Mouse (Mus musculus): ENCODE data around the gene Ap3b2.

Ap3b2 gene

GRCm38 (mm10) chr7:81476833-81477232, 16.9 kb downstream of the Ap3b2 start:
- DNase-seq (ENCODE audit: low read depth, low spot score) = no peak

- no peak for DNase-seq (ENCODE audit: low read depth, low spot score)
These were observed 18.5 kb downstream of the Ap3b2 start for GRCm38 (mm10) chr7:81475221-81475620.

- DNase-seq (ENCODE audit: low read depth, low spot score) = peak; percentile 46
These were observed 28.7 kb downstream of the Ap3b2 start for GRCm38 (mm10) chr7:81464906-81465450.

- DNase-seq (ENCODE audit: low read depth, low spot score) = peak; percentile 66
These were observed 29.6 kb downstream of the Ap3b2 start for GRCm38 (mm10) chr7:81464116-81464515.

GRCm38 (mm10) chr7:81462815-81463214, 30.9 kb downstream of the Ap3b2 start:
- no peak for DNase-seq (ENCODE audit: low read depth, low spot score)

GRCm38 (mm10) chr7:81455155-81455651, 38.5 kb downstream of the Ap3b2 start, which contains the start of gene Cpeb1:
TSS of gene Cpeb1 (minus strand) at chr7:81455465.
- peak; percentile 66 for DNase-seq (ENCODE audit: low read depth, low spot score)

- no peak for DNase-seq (ENCODE audit: low read depth, low spot score)
These were observed 39.2 kb downstream of the Ap3b2 start for GRCm38 (mm10) chr7:81454331-81455039.

GRCm38 (mm10) chr7:81453443-81454274, 40.1 kb downstream of the Ap3b2 start:
- DNase-seq (ENCODE audit: low read depth, low spot score) = no peak

- no peak for DNase-seq (ENCODE audit: low read depth, low spot score)
These were observed 40.7 kb downstream of the Ap3b2 start for GRCm38 (mm10) chr7:81452971-81453441.
